Mouse (Mus musculus): ENCODE data around the gene Ctdspl2. TPM values are rescaled to one million over a fixed set of nuclear protein-coding genes. Genes with fewer than 3 reads are reported as not detected.
"Not testable (repeated sequence)": the region's sequence is repeated elsewhere in the genome, so short reads cannot be mapped to it uniquely, and the experiment has no call there.

The Ctdspl2 gene
- 31.6 and 49.9 TPM in 2 replicates for polyA plus RNA-seq (2011; ENCODE audit: insufficient read length, low read depth, missing spikeins)

DNA sequence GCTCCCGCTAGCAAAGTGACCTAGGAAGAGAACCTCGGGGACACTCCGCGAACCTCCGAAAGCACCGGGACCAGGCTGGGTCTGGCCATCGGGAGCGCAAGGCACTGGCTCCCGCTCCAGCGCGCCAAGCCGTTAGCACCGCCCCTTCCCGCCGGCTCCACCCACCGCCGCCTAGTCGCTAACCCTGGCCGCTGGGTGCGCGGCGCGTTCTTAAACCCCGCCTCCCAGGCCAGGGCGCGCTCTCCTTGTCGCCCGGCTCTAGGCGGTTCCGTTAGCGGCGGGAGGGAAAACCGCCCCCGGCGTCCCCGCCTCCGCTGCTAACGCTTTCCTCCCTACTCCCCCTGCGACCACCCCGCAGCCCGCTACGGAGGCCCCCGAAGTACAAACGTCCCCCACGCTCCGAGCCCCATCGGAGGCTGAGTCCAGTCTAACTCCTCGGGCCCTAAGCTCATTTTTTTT lies at the start of gene Ctdspl2, which contains the start of gene Mageb3:
TSS of gene Ctdspl2 (plus strand) at position 237 of the 459 bp plus-strand sequence.
TSS of gene Mageb3 (minus strand) at position 328 of the 459 bp plus-strand sequence.
- Histone ChIP-seq H3K27ac (ENCODE audit: insufficient read depth, low read length) (peak within 1 kb of the TSS; percentile 97), H3K4me1 (ENCODE audit: control insufficient read depth, insufficient read depth, low read length) (0 out of 2 replicates have a peak, but pooled peaks cover 3% of the 10 kb centered on the region), H3K4me3 (ENCODE audit: insufficient read depth, low read length) (peak within 1 kb of the TSS; percentile 84)
- TF ChIP-seq CTCF (IDR thresholded peaks at IDR 0.05; ENCODE audit: borderline replicate concordance, insufficient read depth, low read length), result no peak
- TF ChIP-seq POLR2A (IDR thresholded peaks at IDR 0.05; ENCODE audit: low read depth, low read length), result peak; percentile 82

DNA sequence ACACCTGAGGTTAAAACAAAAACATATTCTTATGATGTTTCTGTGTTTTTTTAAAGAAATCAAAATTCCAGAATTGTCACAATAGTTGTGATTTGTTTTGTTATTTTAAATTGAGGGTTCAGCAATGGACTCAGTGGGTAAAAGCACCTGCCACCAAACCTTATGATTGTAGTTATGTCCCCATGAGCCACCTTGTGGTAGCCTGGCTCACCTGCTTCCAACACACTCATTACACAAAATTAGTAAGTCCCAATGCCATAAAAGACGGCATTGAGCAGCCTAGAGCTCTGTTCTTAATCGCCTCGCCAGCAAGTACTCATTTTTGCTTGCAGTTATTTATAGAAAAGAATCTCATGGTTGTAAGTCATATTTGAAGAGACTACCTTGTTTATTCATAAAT lies 45.8 kb upstream of the Ctdspl2 start:
- TF ChIP-seq CTCF (IDR thresholded peaks at IDR 0.05; ENCODE audit: borderline replicate concordance, insufficient read depth, low read length) (no peak), POLR2A (IDR thresholded peaks at IDR 0.05; ENCODE audit: low read depth, low read length) (no peak)

GRCm38 (mm10) chr2:121916047-121916970 lies 39.5 kb upstream of the Ctdspl2 start:
- H3K4me3 ChIP-seq (ENCODE audit: insufficient read depth, low read length), result no peak overlapping the region
- peaks cover 7% of the 10 kb centered on the region for H3K4me1 ChIP-seq (ENCODE audit: control insufficient read depth, insufficient read depth, low read length)
- TF ChIP-seq POLR2A (IDR thresholded peaks at IDR 0.05; ENCODE audit: low read depth, low read length) (no peak), CTCF (IDR thresholded peaks at IDR 0.05; ENCODE audit: borderline replicate concordance, insufficient read depth, low read length) (no peak)
- H3K27ac ChIP-seq (ENCODE audit: insufficient read depth, low read length), result peak overlapping the region; percentile 76

More for the DNA sequence above, 45.8 kb upstream of the Ctdspl2 start:
- Histone ChIP-seq H3K4me3 (ENCODE audit: insufficient read depth, low read length) (no peak overlapping the region), H3K27ac (ENCODE audit: insufficient read depth, low read length) (no peak overlapping the region), H3K4me1 (ENCODE audit: control insufficient read depth, insufficient read depth, low read length) (no peaks in the 10 kb centered on the region)

DNA sequence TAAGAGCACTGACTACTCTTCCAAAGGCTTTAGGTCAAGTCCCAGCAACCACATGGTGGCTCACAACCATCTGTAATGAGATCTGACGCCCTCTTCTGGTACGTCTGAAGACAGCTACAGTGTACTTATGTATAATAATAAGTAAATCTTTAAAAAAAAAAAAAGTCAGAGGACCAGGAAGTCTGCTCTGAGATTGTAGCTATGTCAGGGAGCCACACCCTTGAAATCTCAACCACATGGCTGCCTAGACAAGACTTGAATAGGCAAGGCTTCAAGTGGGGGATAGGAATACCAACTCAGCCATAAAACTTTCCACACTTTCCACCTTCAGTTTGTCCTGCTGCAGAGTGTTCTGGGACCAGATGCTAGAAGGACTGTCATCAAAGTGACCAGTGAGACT lies 18.2 kb upstream of the Ctdspl2 start:
- H3K4me1 ChIP-seq (ENCODE audit: control insufficient read depth, insufficient read depth, low read length); H3K27ac ChIP-seq (ENCODE audit: insufficient read depth, low read length); H3K4me3 ChIP-seq (ENCODE audit: insufficient read depth, low read length): not testable (repeated sequence)

GRCm38 (mm10) chr2:121943364-121943763 lies 12.4 kb upstream of the Ctdspl2 start:
- H3K4me1 ChIP-seq (ENCODE audit: control insufficient read depth, insufficient read depth, low read length), result no peaks in the 10 kb centered on the region
- H3K27ac ChIP-seq (ENCODE audit: insufficient read depth, low read length), result no peak overlapping the region
- H3K4me3 ChIP-seq (ENCODE audit: insufficient read depth, low read length), result no peak overlapping the region
- TF ChIP-seq CTCF (IDR thresholded peaks at IDR 0.05; ENCODE audit: borderline replicate concordance, insufficient read depth, low read length) (no peak), POLR2A (IDR thresholded peaks at IDR 0.05; ENCODE audit: low read depth, low read length) (no peak)

DNA sequence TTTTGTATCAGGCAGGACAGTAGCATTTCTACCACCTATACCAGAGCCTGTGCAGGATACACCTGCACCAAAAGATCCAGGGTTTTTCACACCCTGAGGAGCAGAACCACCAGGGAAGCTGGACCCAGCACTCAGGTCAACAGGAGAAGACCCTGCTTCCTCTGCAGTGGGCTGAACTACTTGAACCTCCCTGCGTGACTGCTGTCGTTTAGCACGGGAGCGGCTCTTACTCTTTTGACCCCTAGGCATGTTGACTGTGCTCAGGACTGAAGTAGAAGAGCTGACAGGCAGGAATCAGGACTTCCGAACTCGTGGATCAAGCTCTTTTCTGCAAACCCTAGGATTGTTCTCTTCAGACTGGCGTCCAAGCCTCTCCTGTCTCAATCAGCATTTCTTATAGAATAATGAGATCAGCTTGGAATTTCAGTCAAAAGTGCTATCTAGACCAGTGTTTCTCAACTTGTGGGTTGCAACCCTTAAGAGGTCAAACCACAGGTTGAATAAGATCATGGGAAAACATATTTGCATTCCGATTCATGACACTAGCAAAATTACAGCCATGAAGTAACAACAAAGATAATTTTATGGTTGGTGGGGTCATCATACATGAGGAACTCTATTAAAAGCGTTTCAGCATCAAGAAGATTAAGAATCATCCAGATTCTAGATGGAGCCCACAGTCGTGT lies 687 bp upstream of the Ctdspl2 start:
- Histone ChIP-seq H3K4me1 (ENCODE audit: control insufficient read depth, insufficient read depth, low read length) (0 out of 2 replicates have a peak, but pooled peaks cover 3% of the 10 kb centered on the region), H3K27ac (ENCODE audit: insufficient read depth, low read length) (peak overlapping the region; percentile 56), H3K4me3 (ENCODE audit: insufficient read depth, low read length) (peak overlapping the region; percentile 48)
- TF ChIP-seq POLR2A (IDR thresholded peaks at IDR 0.05; ENCODE audit: low read depth, low read length) (no peak), CTCF (IDR thresholded peaks at IDR 0.05; ENCODE audit: borderline replicate concordance, insufficient read depth, low read length) (no peak)

DNA sequence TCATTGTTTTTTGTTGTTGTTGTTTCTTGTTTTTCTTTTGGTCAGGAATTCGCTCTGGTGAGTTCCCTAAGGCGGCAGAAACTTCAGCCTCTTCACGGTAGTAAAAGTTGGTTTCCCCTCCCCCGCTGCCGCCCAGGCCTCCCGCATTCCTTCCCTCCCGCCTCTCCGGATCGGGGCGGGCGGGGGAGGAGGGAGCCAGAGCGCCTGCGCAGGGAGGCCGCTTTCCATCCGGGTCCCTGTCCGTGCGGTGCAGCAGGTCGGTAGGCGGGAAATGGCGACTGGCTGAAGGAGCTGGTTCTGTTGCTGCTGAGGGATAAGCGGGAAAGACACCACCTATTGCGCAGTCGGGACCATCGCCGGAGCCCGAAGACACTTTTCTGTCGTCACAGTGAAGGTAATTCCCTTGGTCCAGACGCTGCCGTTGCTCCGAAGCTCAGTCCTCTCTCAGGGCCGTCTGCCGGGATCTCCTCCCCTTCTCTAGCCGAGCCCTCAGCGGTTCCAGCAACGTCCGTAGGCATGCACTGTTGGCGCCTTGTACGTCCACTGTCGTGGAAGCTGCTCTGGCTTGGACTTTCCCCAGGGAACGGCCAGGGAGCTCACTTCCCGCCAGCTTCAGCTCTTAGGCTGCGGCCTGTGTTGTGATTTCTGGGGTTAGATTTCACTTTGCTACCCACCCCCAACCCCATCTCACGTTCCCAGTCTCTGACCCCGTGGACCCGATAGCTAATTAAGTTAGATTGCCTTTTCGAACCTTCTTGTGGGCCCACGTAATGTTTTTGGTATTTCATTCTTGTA lies 620 bp downstream of the Ctdspl2 start:
- 0 out of 2 replicates have a peak, but pooled peaks cover 3% of the 10 kb centered on the region for H3K4me1 ChIP-seq (ENCODE audit: control insufficient read depth, insufficient read depth, low read length)
- peak overlapping the region; percentile 84 for H3K4me3 ChIP-seq (ENCODE audit: insufficient read depth, low read length)
- TF ChIP-seq CTCF (IDR thresholded peaks at IDR 0.05; ENCODE audit: borderline replicate concordance, insufficient read depth, low read length), result no peak
- peak; percentile 84 for TF ChIP-seq POLR2A (IDR thresholded peaks at IDR 0.05; ENCODE audit: low read depth, low read length)
- peak overlapping the region; percentile 97 for H3K27ac ChIP-seq (ENCODE audit: insufficient read depth, low read length)

- H3K4me3 ChIP-seq (ENCODE audit: insufficient read depth, low read length), result peak overlapping the region; percentile 84
- TF ChIP-seq POLR2A (IDR thresholded peaks at IDR 0.05; ENCODE audit: low read depth, low read length) (no peak), CTCF (IDR thresholded peaks at IDR 0.05; ENCODE audit: borderline replicate concordance, insufficient read depth, low read length) (no peak)
- peak overlapping the region; percentile 97; the same call in 1 of the 2 replicates for H3K27ac ChIP-seq (ENCODE audit: insufficient read depth, low read length)
- 0 out of 2 replicates have a peak, but pooled peaks cover 3% of the 10 kb centered on the region for H3K4me1 ChIP-seq (ENCODE audit: control insufficient read depth, insufficient read depth, low read length)
These were observed 1.5 kb downstream of the Ctdspl2 start for GRCm38 (mm10) chr2:121957216-121957792.

GRCm38 (mm10) chr2:121995738-121996137 lies 39.9 kb downstream of the Ctdspl2 start:
- Histone ChIP-seq H3K27ac (ENCODE audit: insufficient read depth, low read length) (no peak overlapping the region), H3K4me1 (ENCODE audit: control insufficient read depth, insufficient read depth, low read length) (no peaks in the 10 kb centered on the region), H3K4me3 (ENCODE audit: insufficient read depth, low read length) (no peak overlapping the region)
- no peak for TF ChIP-seq POLR2A (IDR thresholded peaks at IDR 0.05; ENCODE audit: low read depth, low read length)
- no peak for TF ChIP-seq CTCF (IDR thresholded peaks at IDR 0.05; ENCODE audit: borderline replicate concordance, insufficient read depth, low read length)
